In the genomic region with DNA sequence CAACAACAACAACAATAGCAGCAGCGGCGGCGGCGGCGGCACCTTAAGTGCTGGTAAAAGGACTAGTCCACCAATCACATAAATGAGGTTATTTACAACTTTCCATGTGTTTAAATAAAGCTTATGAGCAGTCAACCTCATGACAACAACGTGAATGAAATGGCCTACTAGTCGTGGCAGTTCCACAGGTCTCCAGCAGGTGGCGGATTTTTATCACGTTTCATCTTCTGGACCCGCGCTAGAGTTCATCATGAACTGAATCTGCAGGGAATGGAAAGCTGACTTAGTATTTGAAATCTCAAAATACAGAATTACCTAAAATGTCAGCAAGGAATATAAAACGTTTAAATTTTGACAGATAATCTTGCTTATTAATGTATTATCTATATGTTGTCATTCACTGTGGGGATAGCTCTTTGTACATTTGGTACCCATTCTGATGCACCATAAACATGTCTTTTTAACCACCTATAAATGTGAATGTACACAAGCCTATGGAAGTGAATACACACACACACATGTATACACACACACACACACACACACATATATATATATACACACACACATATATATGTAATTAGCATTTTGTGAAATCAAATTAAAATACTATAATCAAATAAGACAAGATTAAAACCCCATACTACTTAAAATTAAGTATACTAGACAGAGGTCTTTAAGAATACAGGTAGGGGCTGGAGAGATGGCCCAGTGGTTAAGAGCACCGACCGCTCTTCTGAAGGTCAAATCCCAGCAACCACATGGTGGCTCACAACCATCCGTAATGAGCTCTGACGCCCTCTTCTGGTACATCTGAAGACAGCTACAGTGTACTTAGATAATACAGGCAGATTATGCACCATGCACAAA, we compare ENCODE assay signal across 9 mouse cellular contexts. TPM values are rescaled to one million over a fixed set of nuclear protein-coding genes. Genes with fewer than 3 reads are reported as not detected.
A peak's percentile ranks its signal among the peaks of the same experiment; 100 is the strongest.
DNase-seq lines count a peak whose midpoint lies in the region; ATAC-seq and TF ChIP-seq lines count a peak whose summit lies in the region.
"Had no signal": no experiment of that assay in that cellular context is flagged by ENCODE, and none has a peak within 500 bp of the region (broad histone marks: within the 10 kb centered on the region; RNA-seq: fewer than 3 reads in every experiment).

No protein-coding gene starts in this region.

- 0 out of 2 replicates have a peak, but pooled peaks have one; percentile 44 for ATAC-seq in forebrain, embryonic 12.5 days (ENCODE audit: low FRiP score)
- ATAC-seq in hindbrain, postnatal 0 days: no peak

- H3K9ac ChIP-seq in heart, adult 2 months (ENCODE audit: low read depth, low read length): no peak overlapping the region
- no peak overlapping the region for H3K9ac ChIP-seq in forebrain, embryonic 12.5 days
- H3K9ac ChIP-seq in hindbrain, postnatal 0 days (replicated peaks; ENCODE audit: low read length): no peak overlapping the region

- DNase-seq in heart, adult 2 months: peak; percentile 51 to 77
- DNase-seq in heart, postnatal 25 days (ENCODE audit: low spot score): no peak
- DNase-seq in c-Kit-positive CD71-positive TER-119-positive erythroid progenitor cells, embryonic 14.5 days (ENCODE audit: low spot score): peak; percentile 66
- DNase-seq in hindbrain, postnatal 0 days (ENCODE audit: low spot score): peak; percentile 86
- DNase-seq in left cerebral cortex, postnatal 10 days (ENCODE audit: extremely low spot score in 1 of 2, low spot score in 2 of 2): peak; percentile 48 to 60
- DNase-seq in mesoderm, embryonic 11.5 days (ENCODE audit: low read depth, low spot score): peak; percentile 66
- peak; percentile 75 for DNase-seq in right cerebral cortex, postnatal 4 days

- peak; percentile 95 for TF ChIP-seq CTCF in heart, adult 2 months (IDR thresholded peaks at IDR 0.05)
- peak; percentile 90 for TF ChIP-seq CTCF in hindbrain, postnatal 0 days (IDR thresholded peaks at IDR 0.05; ENCODE audit: low read depth)

- H3K36me3 ChIP-seq in heart, adult 2 months (ENCODE audit: control insufficient read depth, insufficient read depth, low read length): no peaks in the 10 kb centered on the region; the same call in 1 of the 2 replicates
- peaks cover 13% of the 10 kb centered on the region for H3K36me3 ChIP-seq in forebrain, embryonic 12.5 days (replicated peaks)
- H3K36me3 ChIP-seq in hindbrain, postnatal 0 days (ENCODE audit: insufficient read depth, low read length): peaks cover 9% of the 10 kb centered on the region

- TF ChIP-seq EP300 in heart, adult 2 months (IDR thresholded peaks at IDR 0.05; ENCODE audit: insufficient read depth, low read depth, low read length): no peak

- no peaks in the 10 kb centered on the region for H3K79me2 ChIP-seq in heart, adult 2 months (replicated peaks; ENCODE audit: control insufficient read depth, insufficient read depth, low read length)

- no peak overlapping the region for H3K4me2 ChIP-seq in forebrain, embryonic 12.5 days
- no peak overlapping the region for H3K4me2 ChIP-seq in hindbrain, postnatal 0 days (ENCODE audit: low read depth, low read length)

- 43% methylated on average over 16 of the region's 16 CpGs for WGBS in heart, adult 2 months
- 42% methylated on average over 16 of the region's 16 CpGs for WGBS in forebrain, embryonic 12.5 days
- 37% methylated on average over 16 of the region's 16 CpGs for WGBS in hindbrain, postnatal 0 days

- no peak overlapping the region for H3K4me3 ChIP-seq in heart, adult 2 months
- H3K4me3 ChIP-seq in forebrain, embryonic 12.5 days (replicated peaks): no peak overlapping the region
- H3K4me3 ChIP-seq in hindbrain, postnatal 0 days (ENCODE audit: low read length): no peak overlapping the region

- no peaks in the 10 kb centered on the region for H3K4me1 ChIP-seq in heart, adult 2 months (ENCODE audit: control insufficient read depth, insufficient read depth, low read length)
- no peaks in the 10 kb centered on the region for H3K4me1 ChIP-seq in forebrain, embryonic 12.5 days
- H3K4me1 ChIP-seq in hindbrain, postnatal 0 days (ENCODE audit: insufficient read depth, low read length): no peaks in the 10 kb centered on the region

- no peaks in the 10 kb centered on the region for H3K9me3 ChIP-seq in forebrain, embryonic 12.5 days
- H3K9me3 ChIP-seq in hindbrain, postnatal 0 days (ENCODE audit: low read length): no peaks in the 10 kb centered on the region

- no peaks in the 10 kb centered on the region for H3K27me3 ChIP-seq in heart, adult 2 months (ENCODE audit: control insufficient read depth, insufficient read depth, low read length)
- H3K27me3 ChIP-seq in forebrain, embryonic 12.5 days: no peaks in the 10 kb centered on the region
- no peaks in the 10 kb centered on the region for H3K27me3 ChIP-seq in hindbrain, postnatal 0 days (ENCODE audit: insufficient read depth, low read length)

- intact Hi-C loops in heart, adult 2 months (cut with DNase I): loop anchor here (5.0 kb wide), 1 partner anchor 75 kb away; no protein-coding TSS in a partner anchor
- intact Hi-C loops in heart, postnatal 25 days (cut with DNase I): loop anchor here (1.0 to 5.0 kb wide), 2 partner anchors 39 to 75 kb away; no protein-coding TSS in a partner anchor
- intact Hi-C loops in left cerebral cortex, postnatal 10 days (cut with DNase I): no loop called here

- TF ChIP-seq POLR2A in heart, adult 2 months (IDR thresholded peaks at IDR 0.05; ENCODE audit: insufficient read depth, low read depth, low read length): no peak

- H3K27ac ChIP-seq in heart, adult 2 months: no peak overlapping the region
- H3K27ac ChIP-seq in forebrain, embryonic 12.5 days: no peak overlapping the region
- H3K27ac ChIP-seq in hindbrain, postnatal 0 days: no peak overlapping the region
- H3K27ac ChIP-seq: macrophage had no signal

RNA-seq across cellular contexts. Expression of gene Dnajc3, which starts 49.1 kb away (rescaled TPM):
- 10 to 100 TPM; 32.5 to 33.4 TPM for total RNA-seq in heart, adult 2 months (2021)
- 8.5 and 20.2 TPM in 2 replicates for polyA plus RNA-seq in heart, adult 2 months (2012; rRNA removed)
- 10 to 100 TPM; 28.8 to 33.1 TPM for total RNA-seq in heart, postnatal 25 days (2021)
- 23.0 and 25.0 TPM in 2 replicates for polyA plus RNA-seq in forebrain, embryonic 12.5 days (2016; fragmentation: Nextera tagmentation; extraction: Ambion mirVana)
- 16.7 and 19.0 TPM in 2 replicates for total RNA-seq in hindbrain, postnatal 0 days (2014; rRNA removed)
- 22.8 and 23.2 TPM in 2 replicates for polyA plus RNA-seq in hindbrain, postnatal 0 days (2015; fragmentation: Nextera tagmentation; extraction: Ambion mirVana)
- 10 to 100 TPM; 25.3 to 26.2 TPM for total RNA-seq in left cerebral cortex, postnatal 10 days (2021)
